Mouse (Mus musculus) embryonic facial prominence, embryonic 11.5 days (tissue): ENCODE results near the gene Spg20. TPM values are rescaled to one million over a fixed set of nuclear protein-coding genes. Genes with fewer than 3 reads are reported as not detected.

Source experiments
- ATAC-seq: fragments of 200-750 bp; cut with Nextera tagmentation; replicated peaks from 2 replicates; pipeline ENCODE4 v1.8.0; 2017; ENCODE audit warnings: low read depth; ENCODE audit not compliant: insufficient number of reproducible peaks, low FRiP score, low TSS enrichment
- DNase-seq: peaks from one replicate; pipeline ENCODE4 v3.0.0-alpha.2; 2015; ENCODE audit warnings: low spot score
- H3K27ac ChIP-seq: fragments of 300-500 bp; sonication (generic); replicated peaks from 2 replicates; pipeline ENCODE4 v1.5.1; 2014; ENCODE audit warnings: mild to moderate bottlenecking, low read depth, low read length, control low read depth
- H3K27me3 ChIP-seq: fragments of 300-500 bp; sonication (generic); 2 replicates; pipeline ENCODE4 v1.6.1; 2014; ENCODE audit warnings: mild to moderate bottlenecking, low read length, moderate library complexity, mixed read lengths; ENCODE audit not compliant: control insufficient read depth, insufficient read depth
- H3K36me3 ChIP-seq: fragments of 300-500 bp; sonication (generic); replicated peaks from 2 replicates; pipeline ENCODE4 v1.6.1; 2014; ENCODE audit warnings: low read depth, mild to moderate bottlenecking, low read length, moderate library complexity, mixed read lengths; ENCODE audit not compliant: control insufficient read depth, insufficient read depth
- H3K4me1 ChIP-seq: fragments of 300-500 bp; sonication (generic); 2 replicates; pipeline ENCODE4 v1.6.1; 2014; ENCODE audit warnings: low read length, mixed read lengths; ENCODE audit not compliant: control insufficient read depth, insufficient read depth
- H3K4me2 ChIP-seq: fragments of 300-500 bp; sonication (generic); 2 replicates; pipeline ENCODE4 v1.6.1; 2014; ENCODE audit warnings: low read depth, mild to moderate bottlenecking, control low read depth, low read length, moderate library complexity
- H3K4me3 ChIP-seq: fragments of 300-500 bp; sonication (generic); 2 replicates; pipeline ENCODE4 v1.5.1; 2014; ENCODE audit warnings: low read depth, low read length, control low read depth
- H3K9ac ChIP-seq: fragments of 300-500 bp; sonication (generic); replicated peaks from 2 replicates; pipeline ENCODE4 v1.6.1; 2014; ENCODE audit warnings: mild to moderate bottlenecking, control low read depth, low read length
- H3K9me3 ChIP-seq: fragments of 300-500 bp; sonication (generic); replicated peaks from 2 replicates; pipeline ENCODE4 v1.6.1; 2016; ENCODE audit warnings: mild to moderate bottlenecking, low read length, inconsistent platforms, mixed read lengths; ENCODE audit not compliant: control insufficient read depth
- WGBS: fragments of 180-500 bp; shearing (Covaris S2); extraction: QIAGEN DNeasy Blood & Tissue Kit; methylation state at CpG from one replicate; pipeline ENCODE4 v1.1.7; 2014; 5-methylcytosine and 5-hydroxymethylcytosine counted together
- polyA plus RNA-seq: library from polyadenylated mRNA; unstranded; fragments of >200 nt; fragmentation: Nextera tagmentation; extraction: Ambion mirVana; gene quantifications from 2 replicates; pipeline ENCODE4 v1.2.1, GENCODE M21; 2014

The Spg20 gene
- polyA plus RNA-seq, result 77.7 and 84.8 TPM in 2 replicates

GRCm38 (mm10) chr3:55111935-55112709 is at the start of gene Spg20:
Spg20 (plus strand) TSS chr3:55112108.
- peak within 1 kb of the TSS; percentile 96 for H3K9ac ChIP-seq

GRCm38 (mm10) chr3:55062653-55063052 is 49.3 kb upstream of the Spg20 start:
- H3K4me1 ChIP-seq, result no peaks in the 10 kb centered on the region
- H3K27me3 ChIP-seq, result no peaks in the 10 kb centered on the region
- no peak overlapping the region for H3K27ac ChIP-seq
- no peak overlapping the region for H3K4me3 ChIP-seq
- ATAC-seq (no peak), DNase-seq (no peak)
- no peaks in the 10 kb centered on the region for H3K36me3 ChIP-seq
- H3K9ac ChIP-seq, result no peak overlapping the region
- H3K4me2 ChIP-seq, result no peak overlapping the region
- 68% methylated on average over 9 of the region's 9 CpGs for WGBS
- H3K9me3 ChIP-seq, result no peaks in the 10 kb centered on the region

More at GRCm38 (mm10) chr3:55111935-55112709, at the start of gene Spg20:
- Histone ChIP-seq H3K27me3 (no peaks in the 10 kb centered on the region), H3K9me3 (no peaks in the 10 kb centered on the region), H3K36me3 (0 out of 2 replicates have a peak, but pooled peaks cover under 1% of the 10 kb centered on the region), H3K27ac (peak within 1 kb of the TSS; percentile 84), H3K4me1 (peaks cover 2% of the 10 kb centered on the region; the same call in 1 of the 2 replicates), H3K4me3 (peak within 1 kb of the TSS; percentile 77), H3K4me2 (peak within 1 kb of the TSS; percentile 65)
- WGBS, result under 1% methylated on average over 58 of the region's 58 CpGs
- DNase-seq (peak; percentile 94), ATAC-seq (peak; percentile 96)

GRCm38 (mm10) chr3:55064396-55064795 is 47.5 kb upstream of the Spg20 start:
- 8% methylated on average over 2 of the region's 2 CpGs for WGBS
- no peak overlapping the region for H3K27ac ChIP-seq

GRCm38 (mm10) chr3:55065738-55066665 is 45.9 kb upstream of the Spg20 start:
- Histone ChIP-seq H3K4me2 (no peak overlapping the region), H3K27ac (no peak overlapping the region), H3K4me3 (no peak overlapping the region), H3K4me1 (no peaks in the 10 kb centered on the region), H3K9ac (no peak overlapping the region), H3K9me3 (no peaks in the 10 kb centered on the region), H3K36me3 (no peaks in the 10 kb centered on the region), H3K27me3 (no peaks in the 10 kb centered on the region)
- 63% methylated on average over 14 of the region's 14 CpGs for WGBS
- DNase-seq (no peak), ATAC-seq (no peak)

More at GRCm38 (mm10) chr3:55064396-55064795, 47.5 kb upstream of the Spg20 start:
- DNase-seq (peak; percentile 85), ATAC-seq (peak; percentile 72; the same call in 1 of the 2 replicates)
- H3K4me2 ChIP-seq, result no peak overlapping the region
- no peaks in the 10 kb centered on the region for H3K27me3 ChIP-seq
- H3K4me3 ChIP-seq, result no peak overlapping the region
- no peak overlapping the region for H3K9ac ChIP-seq
- no peaks in the 10 kb centered on the region for H3K4me1 ChIP-seq
- H3K9me3 ChIP-seq, result no peaks in the 10 kb centered on the region
- H3K36me3 ChIP-seq, result no peaks in the 10 kb centered on the region

- ATAC-seq, result no peak
- WGBS, result 62% methylated on average over 12 of the region's 12 CpGs
These were observed 45.3 kb upstream of the Spg20 start for GRCm38 (mm10) chr3:55066666-55067023.

GRCm38 (mm10) chr3:55067791-55068434 is 44.0 kb upstream of the Spg20 start:
- DNase-seq, result no peak
- no peaks in the 10 kb centered on the region for H3K9me3 ChIP-seq
- 42% methylated on average over 7 of the region's 7 CpGs for WGBS
- no peak overlapping the region for H3K27ac ChIP-seq
- no peaks in the 10 kb centered on the region for H3K36me3 ChIP-seq
- H3K4me3 ChIP-seq, result no peak overlapping the region
- ATAC-seq, result no peak
- no peaks in the 10 kb centered on the region for H3K27me3 ChIP-seq
- no peak overlapping the region for H3K9ac ChIP-seq
- no peak overlapping the region for H3K4me2 ChIP-seq
- no peaks in the 10 kb centered on the region for H3K4me1 ChIP-seq

More at GRCm38 (mm10) chr3:55066666-55067023, 45.3 kb upstream of the Spg20 start:
- H3K9me3 ChIP-seq, result no peaks in the 10 kb centered on the region
- no peaks in the 10 kb centered on the region for H3K27me3 ChIP-seq
- H3K36me3 ChIP-seq, result no peaks in the 10 kb centered on the region
- no peak for DNase-seq
- no peak overlapping the region for H3K27ac ChIP-seq
- H3K4me1 ChIP-seq, result no peaks in the 10 kb centered on the region
- H3K9ac ChIP-seq, result no peak overlapping the region
- H3K4me2 ChIP-seq, result no peak overlapping the region
- H3K4me3 ChIP-seq, result no peak overlapping the region

- WGBS, result 59% methylated on average over 6 of the region's 6 CpGs
- Histone ChIP-seq H3K27me3 (no peaks in the 10 kb centered on the region), H3K9me3 (no peaks in the 10 kb centered on the region), H3K4me3 (no peak overlapping the region), H3K27ac (no peak overlapping the region), H3K9ac (no peak overlapping the region), H3K4me2 (no peak overlapping the region), H3K4me1 (no peaks in the 10 kb centered on the region), H3K36me3 (no peaks in the 10 kb centered on the region)
- no peak for DNase-seq
- no peak for ATAC-seq
These were observed 37.2 kb upstream of the Spg20 start for GRCm38 (mm10) chr3:55074576-55075293.
